Mouse (Mus musculus) G1E (cell line): Measurements from ENCODE around the gene Adgrf4. TPM values are rescaled to one million over a fixed set of nuclear protein-coding genes. Genes with fewer than 3 reads are reported as not detected.

Source experiments
- ATAC-seq: 2 replicates; pipeline ENCODE4 v1.8.0; 2016; ENCODE audit warnings: mild to moderate bottlenecking; ENCODE audit not compliant: insufficient number of reproducible peaks, poor library complexity, low FRiP score, severe bottlenecking; ENCODE audit errors: extremely low read depth
- DNase-seq: peaks from one replicate; pipeline ENCODE4 v3.0.0; 2012; ENCODE audit warnings: low spot score
- H3K27me3 ChIP-seq: 2 replicates; pipeline ENCODE4 v1.6.1; 2012; ENCODE audit warnings: mild to moderate bottlenecking, low read length, inconsistent platforms; ENCODE audit not compliant: insufficient read depth
- H3K36me3 ChIP-seq: replicated peaks from 2 replicates; pipeline ENCODE3; 2012; ENCODE audit warnings: mild to moderate bottlenecking, inconsistent platforms
- H3K4me1 ChIP-seq: 2 replicates; pipeline ENCODE4 v1.6.1; 2012; ENCODE audit warnings: low read depth, low read length, inconsistent platforms, mixed read lengths; ENCODE audit not compliant: insufficient read depth
- H3K4me3 ChIP-seq: 2 replicates; pipeline ENCODE4 v1.5.1; 2012; ENCODE audit warnings: low read depth, mild to moderate bottlenecking, inconsistent platforms, low read length, moderate library complexity, mixed read lengths
- H3K9me3 ChIP-seq: replicated peaks from 2 replicates; pipeline ENCODE4 v1.6.1; 2012; ENCODE audit warnings: inconsistent platforms
- CTCF ChIP-seq: IDR thresholded peaks from 2 replicates; pipeline ENCODE4 v1.5.1; 2012; ENCODE audit warnings: low read depth, low read length, inconsistent platforms, mixed read lengths
- GATA1 ChIP-seq: IDR thresholded peaks from 2 replicates; pipeline ENCODE4 v1.6.1; 2012; ENCODE audit warnings: borderline replicate concordance, low read length, inconsistent platforms, mixed read lengths
- GATA2 ChIP-seq: IDR thresholded peaks from 2 replicates; pipeline ENCODE4 v1.6.1; 2012; ENCODE audit warnings: low read depth, low read length, inconsistent platforms, borderline replicate concordance
- POLR2AphosphoS5 ChIP-seq: IDR thresholded peaks from 2 replicates; pipeline ENCODE4 v1.6.1; 2012; ENCODE audit warnings: low read depth, low read length, inconsistent platforms; ENCODE audit not compliant: insufficient replicate concordance
- TAL1 ChIP-seq: conservative IDR thresholded peaks from 2 replicates; pipeline ENCODE4 v1.6.1; 2012; ENCODE audit warnings: low read depth, low read length, inconsistent platforms, mixed read lengths
- polyA plus RNA-seq: library from polyadenylated mRNA; stranded (reverse); fragments of >175 nt; gene quantifications from 2 replicates; pipeline ENCODE4 v1.2.3, GENCODE M21; 2012
- total RNA-seq, 2 experiments: library from RNA; stranded (forward) in 1 of 2; stranded (reverse) in 1 of 2; fragments of 200-1000 nt in 1 of 2; fragments of >200 nt in 1 of 2; fragmentation: Nextera tagmentation in 1 of 2; gene quantifications; 2 replicates each; pipeline ENCODE4 v1.2.3; 2014 to 2017

Adgrf4 gene
- total and polyA plus RNA-seq, 3 experiments, result not detected

DNA sequence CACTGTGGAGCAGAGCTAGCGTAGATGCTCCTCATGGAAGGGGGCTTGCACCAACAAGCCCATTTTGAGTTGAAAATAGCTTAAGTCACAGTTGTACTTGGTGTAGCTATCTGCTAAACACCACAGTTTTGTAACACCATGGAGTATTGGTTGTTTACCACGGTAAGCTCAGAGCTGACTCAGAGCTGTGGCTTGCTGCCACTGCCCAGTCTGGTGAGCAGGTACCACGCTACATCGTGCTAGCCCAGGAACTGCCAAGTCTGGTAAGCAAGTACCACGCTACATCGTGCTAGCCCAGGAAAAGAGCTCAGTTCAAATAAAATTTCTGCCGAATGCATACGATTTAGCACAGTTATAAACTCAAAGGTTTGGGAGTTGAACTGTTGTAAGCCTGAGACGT is 10.1 kb upstream of the Adgrf4 start:
- TF ChIP-seq CTCF, result no peak
- no peak for TF ChIP-seq TAL1
- no peak for TF ChIP-seq GATA1
- DNase-seq, result no peak
- ATAC-seq, result no peak

DNA sequence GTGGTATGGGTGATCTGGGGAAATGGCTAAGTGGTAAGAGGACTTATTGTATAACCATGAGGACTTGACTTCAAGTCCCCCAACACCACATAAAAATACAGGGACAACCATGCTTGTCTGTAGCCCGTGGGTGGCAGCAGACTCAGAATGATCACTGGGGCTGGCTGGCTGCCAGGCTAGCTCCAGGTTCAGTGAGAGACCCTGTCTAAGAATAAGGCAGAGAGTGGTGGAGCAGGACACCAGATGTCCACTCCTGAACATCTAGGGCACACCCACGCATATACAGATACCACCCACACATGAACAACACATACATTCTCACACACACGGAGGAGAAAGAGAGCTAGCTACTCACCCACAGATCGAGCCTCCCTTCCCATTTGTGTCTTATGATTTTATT is 2.6 kb upstream of the Adgrf4 start:
- no peak overlapping the region for H3K4me3 ChIP-seq
- H3K4me1 ChIP-seq, result no peaks in the 10 kb centered on the region
- H3K9me3 ChIP-seq, result peaks cover 28% of the 10 kb centered on the region
- no peaks in the 10 kb centered on the region for H3K36me3 ChIP-seq
- DNase-seq (no peak), ATAC-seq (no peak)
- TF ChIP-seq TAL1 (no peak), CTCF (no peak), POLR2AphosphoS5 (no peak)
- no peaks in the 10 kb centered on the region for H3K27me3 ChIP-seq

More for the DNA sequence above, 10.1 kb upstream of the Adgrf4 start:
- Histone ChIP-seq H3K4me1 (no peaks in the 10 kb centered on the region), H3K36me3 (no peaks in the 10 kb centered on the region), H3K27me3 (no peaks in the 10 kb centered on the region), H3K4me3 (no peak overlapping the region), H3K9me3 (peaks cover 9% of the 10 kb centered on the region; the same call in 1 of the 2 replicates)

GRCm38 (mm10) chr17:42690531-42690930 is 1.6 kb downstream of the Adgrf4 start:
- DNase-seq (no peak), ATAC-seq (no peak)
- TF ChIP-seq TAL1 (no peak), GATA1 (no peak), GATA2 (no peak), POLR2AphosphoS5 (no peak), CTCF (no peak)
- Histone ChIP-seq H3K36me3 (no peaks in the 10 kb centered on the region), H3K4me1 (no peaks in the 10 kb centered on the region), H3K9me3 (peaks cover 22% of the 10 kb centered on the region), H3K4me3 (no peak overlapping the region), H3K27me3 (no peaks in the 10 kb centered on the region)

DNA sequence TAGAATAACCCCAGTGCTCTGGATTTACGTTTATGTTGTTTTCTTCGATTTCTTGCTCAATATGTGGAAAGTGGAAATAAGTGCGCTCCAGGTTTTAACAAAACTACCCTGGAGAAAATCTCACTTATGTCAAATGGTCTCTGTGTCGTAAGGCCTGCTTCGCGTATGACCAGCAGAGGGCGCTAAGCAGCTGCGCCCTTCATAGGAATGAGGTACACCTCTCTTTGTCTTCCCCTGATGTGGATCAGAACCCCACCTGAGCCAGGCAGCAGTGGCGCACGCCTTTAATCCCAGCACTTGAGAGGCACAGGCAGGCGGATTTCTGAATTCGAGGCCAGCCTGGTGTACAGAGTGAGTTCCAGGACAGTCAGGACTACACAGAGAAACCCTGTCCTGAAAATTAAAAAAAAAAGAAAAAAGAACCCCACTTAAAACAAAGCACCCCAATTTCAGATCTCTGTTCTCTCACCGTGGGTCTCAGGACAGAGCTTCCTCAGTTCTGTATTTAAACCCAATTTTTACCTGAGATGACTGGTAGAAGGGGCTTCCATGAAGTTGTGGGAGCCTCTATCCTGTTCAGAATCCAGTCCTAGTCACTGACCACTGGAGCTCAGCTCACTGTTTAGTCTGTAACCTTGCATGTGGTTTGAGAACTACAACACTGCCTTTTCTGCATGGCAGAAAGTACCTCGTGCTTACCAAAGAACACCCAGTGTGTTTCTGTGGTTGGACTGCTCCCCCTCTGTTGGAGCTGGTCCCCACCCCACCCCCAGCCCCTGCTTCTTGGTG is 33.3 kb downstream of the Adgrf4 start:
- ATAC-seq (no peak), DNase-seq (no peak)
- H3K4me3 ChIP-seq, result no peak overlapping the region
- TF ChIP-seq TAL1, result no peak
- TF ChIP-seq POLR2AphosphoS5, result no peak
- TF ChIP-seq GATA2, result no peak
- no peak for TF ChIP-seq CTCF
- no peak for TF ChIP-seq GATA1
- peaks cover 15% of the 10 kb centered on the region for H3K9me3 ChIP-seq
- H3K4me1 ChIP-seq, result no peaks in the 10 kb centered on the region
- no peaks in the 10 kb centered on the region for H3K36me3 ChIP-seq
- H3K27me3 ChIP-seq, result no peaks in the 10 kb centered on the region

DNA sequence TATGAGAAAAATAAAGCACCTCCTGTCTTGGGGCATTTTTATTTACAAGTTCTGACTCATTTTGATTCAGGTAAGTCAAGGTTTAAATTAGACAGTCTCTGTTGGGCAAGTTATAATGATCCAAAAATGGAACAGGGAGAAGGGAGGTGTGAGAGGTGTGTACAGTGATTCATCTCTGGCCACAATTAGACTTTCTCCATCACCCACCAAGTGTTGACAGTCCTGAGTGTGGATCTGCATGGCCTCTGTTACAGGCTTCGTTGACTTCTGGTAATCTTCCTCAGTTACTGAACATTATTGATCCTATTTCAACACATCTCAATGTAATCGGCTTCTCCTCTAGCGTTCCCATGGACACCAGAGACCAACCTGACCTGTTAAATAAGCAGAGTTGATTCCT is 48.7 kb downstream of the Adgrf4 start:
- ATAC-seq (no peak), DNase-seq (no peak)
- Histone ChIP-seq H3K9me3 (peaks cover 25% of the 10 kb centered on the region), H3K36me3 (no peaks in the 10 kb centered on the region), H3K4me1 (no peaks in the 10 kb centered on the region), H3K4me3 (no peak overlapping the region), H3K27me3 (no peaks in the 10 kb centered on the region)
- no peak for TF ChIP-seq CTCF
- TF ChIP-seq TAL1, result no peak
- TF ChIP-seq GATA1, result no peak
- TF ChIP-seq GATA2, result no peak
- TF ChIP-seq POLR2AphosphoS5, result no peak

DNA sequence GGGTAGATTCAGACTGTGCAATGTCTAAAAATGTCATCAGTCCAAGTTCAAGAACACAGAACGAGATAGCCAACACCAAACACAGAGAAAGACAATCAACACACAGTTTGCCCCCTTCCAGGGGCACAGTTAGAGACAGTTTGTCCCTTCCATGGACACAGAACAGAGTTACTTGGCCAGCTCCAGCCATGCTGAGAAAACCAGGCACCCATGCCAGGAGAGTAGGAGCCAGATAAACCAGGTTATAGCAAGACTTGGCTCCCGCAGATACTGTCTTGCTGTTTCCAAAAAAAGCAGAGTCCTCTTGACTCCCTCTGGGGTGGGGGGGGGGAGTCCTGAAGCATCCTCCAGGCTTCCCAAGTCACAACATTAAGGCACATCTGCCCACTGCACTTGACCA is 61.9 kb downstream of the Adgrf4 start:
- DNase-seq, result no peak
- TF ChIP-seq GATA1 (no peak), CTCF (no peak), POLR2AphosphoS5 (no peak), TAL1 (no peak), GATA2 (no peak)
- no peak overlapping the region for H3K4me3 ChIP-seq
- no peaks in the 10 kb centered on the region for H3K36me3 ChIP-seq
- peaks cover 13% of the 10 kb centered on the region; the same call in 1 of the 2 replicates for H3K9me3 ChIP-seq
- no peak for ATAC-seq
- no peaks in the 10 kb centered on the region for H3K27me3 ChIP-seq
- no peaks in the 10 kb centered on the region for H3K4me1 ChIP-seq
